Mouse (Mus musculus): ENCODE results near the gene Actl6a.

DNA sequence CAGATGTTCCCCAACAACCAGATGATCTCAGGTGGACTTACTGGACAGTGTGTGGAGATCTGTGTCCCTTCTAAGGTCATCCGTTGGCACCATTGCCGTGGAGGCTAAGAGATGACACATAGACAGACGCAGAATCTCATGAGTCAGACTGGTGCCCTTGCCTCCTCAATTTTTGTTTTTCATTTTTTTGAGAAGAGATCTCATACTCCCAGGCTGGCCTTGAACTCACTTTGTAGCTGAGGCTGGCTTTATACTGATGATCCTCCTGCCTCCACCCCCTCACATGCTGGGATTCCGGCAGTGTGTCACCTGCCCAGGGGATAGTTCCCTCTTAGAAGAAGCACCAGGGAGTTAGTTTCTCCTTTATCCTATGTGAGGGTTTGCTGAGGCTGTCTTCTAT, 35.9 kb upstream of the Actl6a start:
- TF ChIP-seq CTCF (IDR thresholded peaks at IDR 0.05; ENCODE audit: low read depth) (no peak), EP300 (IDR thresholded peaks at IDR 0.05; ENCODE audit: low read depth) (no peak)
